Mouse (Mus musculus) urinary bladder, postnatal 36 days (tissue): ENCODE measurements around the gene Fam213a.

Experiments
- DNase-seq, 2 experiments: peaks; one replicate each; pipeline ENCODE4 v3.0.0; 2022; ENCODE audit warnings: low spot score in 2 of 2, mixed read lengths in 1 of 2

Fam213a gene

DNA sequence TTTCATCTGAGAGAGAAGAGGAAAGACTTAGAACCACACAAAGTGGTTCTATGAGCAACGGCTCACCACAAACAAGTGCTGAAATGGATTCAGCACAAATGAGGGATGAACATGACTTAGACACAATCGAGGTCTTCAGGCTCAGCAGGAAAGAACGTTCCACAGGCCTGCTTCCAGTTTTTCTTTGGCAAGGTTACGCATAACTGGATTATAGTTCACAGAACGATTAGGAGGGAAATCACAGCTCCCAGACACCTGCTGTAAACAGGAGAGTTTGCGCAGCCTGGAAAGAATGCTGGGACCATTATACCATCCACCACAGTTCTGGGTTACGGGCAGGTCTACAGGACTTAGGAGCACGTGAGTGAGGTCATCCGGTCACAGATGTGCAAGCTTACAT, 7.9 kb downstream of the Fam213a start:
- no peak for DNase-seq

DNA sequence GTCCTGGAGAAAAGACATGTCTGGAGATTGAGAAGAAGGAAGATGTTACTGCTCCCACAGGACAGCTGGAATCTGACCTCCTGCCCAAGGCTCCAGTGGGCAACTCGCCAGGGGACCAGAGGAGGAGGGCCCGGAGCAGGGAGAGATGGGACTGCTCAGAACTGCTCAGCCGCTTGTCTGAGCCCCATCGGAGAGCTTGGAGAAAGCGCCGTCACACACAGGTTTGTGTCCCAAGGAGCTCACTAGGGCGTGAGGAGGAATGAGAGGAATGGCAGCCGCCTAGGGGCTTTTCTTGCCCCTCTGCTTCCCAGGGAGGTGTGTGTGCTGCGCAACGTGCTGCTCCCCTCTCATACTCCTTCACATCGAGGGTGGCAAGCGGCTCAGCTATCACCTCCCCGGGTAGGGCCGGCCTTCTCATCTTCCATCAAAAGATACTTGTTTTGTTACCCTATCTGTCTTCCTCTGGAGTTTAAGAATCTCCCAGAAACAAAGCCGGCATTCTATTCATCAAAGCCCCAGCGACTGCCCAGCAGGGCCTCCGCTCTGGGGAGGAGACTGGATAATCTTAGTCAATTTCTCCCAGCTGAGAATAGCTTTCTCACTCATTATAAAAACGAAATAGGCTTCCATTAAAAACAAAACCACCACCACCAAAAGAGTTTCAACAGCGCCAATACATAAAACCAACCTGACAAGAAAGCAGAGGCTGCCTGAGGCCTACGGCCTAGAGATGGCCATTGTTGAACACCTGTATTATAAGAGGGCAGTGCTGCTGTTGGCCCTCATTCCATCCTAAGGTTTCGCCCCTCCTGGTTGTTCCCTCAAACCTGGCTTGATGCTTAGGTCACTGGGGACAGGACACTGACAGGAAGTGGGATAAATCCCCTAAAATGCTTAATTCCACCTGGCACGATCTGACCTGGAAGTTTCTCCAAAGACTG, 9.1 kb downstream of the Fam213a start:
- peak in 1 of 2 experiments; percentile 72 for DNase-seq

DNA sequence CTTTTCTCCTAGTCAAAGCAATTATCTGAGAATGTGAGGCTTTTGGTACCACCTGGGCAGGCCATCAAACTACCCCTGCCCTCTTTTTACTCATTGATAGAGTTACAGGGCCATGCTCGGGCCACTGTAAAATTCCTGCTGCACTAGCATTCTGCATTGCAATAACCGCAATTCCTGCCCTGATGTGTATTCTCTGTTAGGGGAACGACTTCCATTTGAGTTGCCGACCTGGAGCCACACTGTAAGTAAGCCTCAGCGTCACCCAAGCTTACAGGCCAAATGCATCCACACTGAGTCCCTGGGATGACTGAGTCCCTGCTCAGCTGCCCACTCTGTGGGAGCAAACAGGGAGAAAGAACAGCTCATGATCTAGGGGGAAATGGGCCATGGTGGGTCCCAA, 12.0 kb downstream of the Fam213a start:
- DNase-seq: no peak

DNA sequence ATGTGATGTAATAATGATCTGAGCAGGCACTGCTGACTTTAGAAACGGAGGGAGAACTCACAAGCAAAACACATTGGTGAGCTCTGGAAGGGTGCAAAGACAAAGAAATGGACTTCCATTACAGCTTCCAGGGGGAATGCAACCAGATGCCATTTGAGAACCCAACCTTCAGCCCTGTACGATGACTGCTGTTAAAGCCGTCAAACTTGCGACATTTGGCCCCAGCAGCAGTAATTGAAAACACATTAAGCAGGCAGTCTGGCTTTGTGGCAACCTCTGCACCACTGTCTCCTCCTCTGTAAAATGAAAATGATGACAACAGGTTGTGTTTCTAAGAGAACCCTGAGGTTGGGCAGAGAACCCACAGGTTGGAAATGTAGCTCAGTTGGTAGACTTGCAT, 12.8 kb downstream of the Fam213a start:
- DNase-seq: no peak

DNA sequence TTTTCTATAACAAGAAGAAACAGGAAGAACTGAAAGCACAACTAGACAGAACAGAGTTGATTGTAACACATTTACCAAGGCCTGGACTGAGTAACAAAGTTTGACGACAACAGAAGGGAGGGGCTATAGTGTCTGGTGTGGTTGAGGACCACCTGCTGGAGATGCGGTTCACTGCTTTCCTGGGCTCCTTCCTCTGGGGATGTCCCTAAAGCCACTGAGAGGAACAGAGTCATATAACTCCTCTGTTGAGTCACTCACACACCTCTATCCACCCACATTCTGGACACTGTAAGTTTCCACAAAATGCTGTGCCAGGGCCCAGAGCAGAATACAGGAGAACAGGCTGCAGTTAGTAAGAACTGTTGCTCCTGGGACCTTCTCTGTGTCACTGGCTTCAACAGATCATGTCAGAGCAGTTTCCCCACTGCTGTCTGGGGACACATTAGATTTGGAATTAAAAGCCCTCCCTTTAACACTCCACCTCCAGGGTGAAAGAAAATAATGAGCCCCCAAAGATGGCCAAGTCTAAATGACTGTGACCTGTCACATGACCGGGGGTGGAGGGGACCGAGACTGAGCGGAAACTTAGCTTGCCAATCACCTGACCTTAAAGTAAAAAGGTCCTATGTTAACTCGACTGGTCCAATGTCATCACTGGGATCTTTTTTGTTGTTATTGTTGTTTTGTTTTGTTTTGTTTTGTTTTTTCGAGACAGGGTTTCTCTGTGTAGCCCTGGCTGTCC, 13.5 kb downstream of the Fam213a start:
- no peak for DNase-seq

DNA sequence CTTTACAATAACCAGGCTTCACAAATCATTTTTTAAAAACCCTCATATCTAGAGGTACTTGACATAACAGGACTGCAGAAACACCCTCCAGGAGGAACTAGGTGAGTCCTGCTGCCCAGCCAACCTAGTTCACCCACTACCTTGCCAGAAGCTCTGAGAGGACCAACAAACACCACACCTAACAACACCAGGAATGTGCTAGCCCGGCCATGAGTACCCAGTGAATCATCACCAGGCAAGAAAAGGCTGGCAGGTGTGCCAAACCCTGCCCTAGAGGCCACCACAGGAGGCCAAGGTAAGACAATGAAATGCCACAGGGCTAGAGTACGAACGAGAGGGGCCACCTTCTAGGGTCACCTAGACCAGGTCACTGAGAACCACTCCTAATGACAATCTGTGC, 17.4 kb downstream of the Fam213a start:
- peak; percentile 42 to 48 for DNase-seq

DNA sequence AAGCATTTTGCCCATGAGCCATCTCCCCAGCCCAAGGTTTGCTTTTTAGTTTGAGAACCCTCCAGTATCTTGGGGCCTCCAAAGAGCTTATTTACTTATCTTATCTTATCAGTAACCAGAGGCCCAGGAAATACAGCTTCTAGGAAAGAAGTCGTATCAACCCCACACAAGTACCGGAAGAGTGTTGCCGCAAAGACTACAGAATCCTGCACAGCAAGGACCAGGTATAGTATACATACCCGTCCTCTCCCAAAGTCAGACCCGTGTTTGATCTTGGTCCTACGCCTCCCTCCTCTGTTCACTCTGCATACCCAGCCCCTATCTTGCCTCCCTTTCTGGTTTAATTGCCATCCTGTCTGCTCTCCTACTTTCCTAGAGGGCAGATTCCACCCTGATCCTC, 21.1 kb downstream of the Fam213a start:
- no peak for DNase-seq

DNA sequence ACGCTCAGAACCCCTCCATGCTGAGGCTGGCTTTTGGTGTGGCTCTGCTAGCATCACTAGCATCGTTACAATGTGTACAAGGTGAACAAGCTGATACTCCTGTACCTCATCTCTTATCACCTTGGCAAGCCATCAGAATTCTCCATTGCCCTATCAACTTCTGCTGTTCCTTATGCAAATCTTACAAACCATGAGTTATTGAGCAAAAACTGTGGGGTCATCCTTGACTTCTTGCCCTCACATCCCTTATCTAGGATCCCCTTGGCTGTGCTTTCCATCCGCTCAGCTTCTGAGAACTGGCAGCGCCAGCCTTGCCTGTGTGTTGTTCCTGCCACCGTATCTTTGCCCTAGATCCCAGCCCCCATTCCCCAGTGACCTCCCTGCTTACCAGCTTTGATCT, 24.8 kb downstream of the Fam213a start:
- no peak for DNase-seq

DNA sequence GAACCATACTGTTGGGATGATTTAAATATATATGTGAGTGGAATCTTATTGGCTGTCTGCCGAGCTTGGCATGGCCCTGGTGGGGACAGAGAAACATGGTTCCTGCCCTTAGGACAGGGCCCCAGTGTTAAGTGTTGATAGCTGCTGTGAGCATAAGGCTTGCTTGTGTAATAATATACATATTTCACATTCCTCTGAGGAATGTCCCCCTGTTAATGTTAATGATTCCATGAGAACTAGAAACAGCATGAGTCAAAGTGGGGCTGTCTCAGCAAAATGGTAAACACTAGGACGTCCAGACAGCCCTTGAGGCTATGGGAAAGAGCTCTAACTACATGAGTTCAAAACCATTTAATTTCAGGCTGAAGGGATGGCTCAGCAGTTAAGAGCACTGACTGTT, 26.4 kb downstream of the Fam213a start:
- no peak for DNase-seq

DNA sequence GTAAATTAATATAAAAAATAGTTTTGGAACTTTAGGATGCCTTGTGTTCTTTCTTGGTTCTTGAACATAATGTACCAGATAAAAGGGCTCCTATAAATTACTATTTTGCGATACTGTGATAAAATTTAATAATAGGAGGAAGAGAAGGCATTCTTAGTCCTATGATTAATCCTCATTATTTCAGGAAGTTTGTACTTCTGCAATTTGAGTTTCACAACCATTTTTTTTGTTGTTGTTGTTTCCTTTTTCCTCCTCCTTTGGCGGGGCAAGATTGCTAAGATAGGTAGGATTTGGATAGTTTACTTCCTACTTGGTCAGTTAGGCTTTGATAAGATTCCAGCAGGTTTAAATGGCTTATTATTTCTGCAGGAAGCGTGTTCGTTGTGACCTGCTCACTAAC, 28.0 kb downstream of the Fam213a start:
- no peak for DNase-seq

DNA sequence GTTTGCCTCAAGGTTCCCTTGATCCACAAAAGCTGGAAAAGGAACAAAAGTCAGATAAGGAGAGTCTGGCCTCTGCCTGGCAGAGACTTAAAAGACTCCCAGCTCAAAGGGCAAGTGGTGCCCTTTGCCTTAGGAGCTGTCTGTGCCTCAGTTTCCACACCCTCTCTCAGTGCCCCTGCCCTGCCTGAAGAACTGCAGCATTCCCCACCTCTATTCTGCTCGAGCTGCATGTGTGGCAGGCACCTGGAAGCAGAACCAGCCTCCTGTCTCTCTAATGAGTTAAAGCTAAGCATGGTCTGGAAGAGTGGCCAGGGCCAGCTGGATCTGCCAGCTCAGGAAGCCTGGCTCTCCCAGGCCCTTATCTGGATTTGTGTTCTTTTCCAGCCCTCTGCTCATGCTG, 33.9 kb downstream of the Fam213a start:
- DNase-seq: no peak

DNA sequence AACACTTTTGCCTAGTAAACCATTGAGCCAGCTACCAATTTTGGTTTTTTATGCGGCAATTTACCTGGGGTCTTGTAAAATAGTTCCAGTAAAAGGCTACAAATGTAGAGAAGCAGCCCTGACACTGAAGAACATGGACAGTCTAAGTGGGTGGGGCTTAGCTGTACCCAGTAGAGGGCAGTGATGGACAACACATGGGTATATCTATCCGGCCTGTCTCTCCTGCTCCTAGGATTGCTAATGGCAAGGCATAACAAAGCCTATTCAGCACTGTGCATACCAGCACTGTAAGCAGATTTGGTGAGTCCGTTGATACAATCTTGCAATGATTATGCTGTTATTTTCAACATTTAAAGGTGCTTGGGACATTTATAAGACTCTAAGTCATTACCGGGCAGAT, 34.6 kb downstream of the Fam213a start:
- DNase-seq: peak; percentile 53 to 54

DNA sequence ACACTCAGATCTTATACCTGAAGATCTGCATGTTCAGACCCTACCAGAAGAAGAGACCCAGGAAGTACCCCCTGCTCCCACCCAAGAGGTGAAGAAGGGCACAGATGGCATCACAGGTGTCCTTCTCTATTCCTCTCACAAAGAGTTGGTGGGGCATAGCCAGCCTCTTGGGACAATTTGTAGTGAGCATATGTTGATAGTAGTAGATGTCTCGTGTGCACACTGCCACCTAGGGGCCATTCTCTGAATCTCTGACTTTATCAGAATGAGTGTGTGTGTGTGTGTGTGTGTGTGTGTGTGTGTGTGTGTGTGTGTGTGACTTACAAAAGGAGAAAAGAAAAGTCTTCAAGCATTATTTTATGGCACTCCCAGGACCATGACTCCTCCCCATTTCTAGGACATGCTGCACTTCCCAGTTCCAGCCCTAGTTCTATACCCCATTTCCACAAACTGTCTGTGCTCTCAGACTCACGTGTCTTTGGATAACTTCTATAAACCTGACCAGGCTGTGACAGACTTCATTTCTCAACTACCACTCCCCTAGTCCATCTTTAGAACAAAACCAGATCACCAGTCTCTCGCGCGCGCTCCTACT, 38.4 kb downstream of the Fam213a start:
- peak in 1 of 2 experiments; percentile 64 for DNase-seq

DNA sequence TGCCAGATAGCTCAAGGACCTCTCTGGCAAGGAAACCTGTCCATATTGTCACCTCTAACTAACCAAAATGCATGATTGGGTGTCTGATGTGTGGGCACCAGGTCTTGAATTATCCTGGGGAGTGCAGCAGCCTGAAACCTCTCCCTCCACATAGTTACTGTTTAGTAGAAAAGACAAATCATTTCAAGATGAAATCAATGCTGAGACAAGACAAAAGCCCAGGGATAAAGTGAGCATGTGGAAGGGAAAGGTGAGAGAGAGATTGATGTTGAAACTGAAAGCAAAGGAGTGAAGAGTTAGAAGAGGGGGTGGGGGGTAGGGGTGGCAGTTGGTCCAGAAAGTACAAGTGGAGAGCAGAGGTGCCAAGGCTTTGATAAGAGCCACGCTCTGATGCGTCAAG, 45.5 kb downstream of the Fam213a start:
- no peak for DNase-seq

DNA sequence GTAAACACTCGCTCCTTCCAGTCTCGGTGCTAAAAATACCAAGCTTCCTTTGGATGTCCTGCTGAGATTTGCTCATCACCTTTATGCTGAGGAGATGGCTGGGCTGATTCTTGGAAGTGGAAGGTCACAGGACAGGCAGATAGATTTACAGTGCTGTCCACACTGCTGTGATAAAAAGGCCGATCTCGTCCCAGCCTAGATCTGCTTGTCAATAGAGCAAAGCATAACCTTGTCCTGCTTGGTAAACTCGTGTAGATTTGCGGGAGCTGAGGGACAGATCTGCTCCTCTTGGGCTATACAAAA, 46.0 kb downstream of the Fam213a start:
- DNase-seq: no peak

DNA sequence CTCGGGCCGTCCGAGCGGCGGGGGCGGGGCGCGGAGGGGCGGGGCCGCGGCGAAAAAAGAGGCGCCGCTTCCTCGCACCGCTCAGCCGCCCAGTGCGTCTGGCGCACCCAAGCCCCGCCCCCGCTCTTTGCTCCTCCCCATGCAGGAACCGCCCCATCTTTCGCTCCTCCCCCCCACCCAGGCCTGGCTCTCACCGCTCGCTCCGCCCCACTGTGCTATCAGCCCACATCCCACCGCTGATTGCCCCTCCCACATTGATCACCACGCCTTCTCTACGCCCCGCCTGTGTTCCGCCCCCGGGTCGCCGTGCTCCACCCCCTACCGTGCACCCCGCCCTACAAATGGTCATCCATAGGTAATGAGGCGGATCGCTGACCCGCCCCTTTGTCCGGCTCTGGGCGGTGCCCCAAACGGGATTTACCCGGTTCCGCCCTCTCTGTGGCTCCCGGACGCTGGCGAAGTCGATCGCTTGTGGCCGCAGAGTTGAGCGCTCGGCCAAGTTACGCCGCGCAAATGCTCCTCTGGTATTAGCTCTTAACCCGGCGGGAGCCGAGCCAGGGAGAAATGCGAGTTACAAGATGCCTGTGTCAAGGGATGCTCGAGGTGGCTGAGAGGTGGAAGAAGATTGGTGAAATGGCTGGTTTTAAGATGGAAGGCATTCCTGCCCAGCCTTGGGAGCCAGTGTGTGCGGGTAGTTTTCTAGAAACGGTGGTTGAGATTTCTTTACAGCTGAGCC, 46.6 kb downstream of the Fam213a start:
- peak; percentile 97 to 99 for DNase-seq

DNA sequence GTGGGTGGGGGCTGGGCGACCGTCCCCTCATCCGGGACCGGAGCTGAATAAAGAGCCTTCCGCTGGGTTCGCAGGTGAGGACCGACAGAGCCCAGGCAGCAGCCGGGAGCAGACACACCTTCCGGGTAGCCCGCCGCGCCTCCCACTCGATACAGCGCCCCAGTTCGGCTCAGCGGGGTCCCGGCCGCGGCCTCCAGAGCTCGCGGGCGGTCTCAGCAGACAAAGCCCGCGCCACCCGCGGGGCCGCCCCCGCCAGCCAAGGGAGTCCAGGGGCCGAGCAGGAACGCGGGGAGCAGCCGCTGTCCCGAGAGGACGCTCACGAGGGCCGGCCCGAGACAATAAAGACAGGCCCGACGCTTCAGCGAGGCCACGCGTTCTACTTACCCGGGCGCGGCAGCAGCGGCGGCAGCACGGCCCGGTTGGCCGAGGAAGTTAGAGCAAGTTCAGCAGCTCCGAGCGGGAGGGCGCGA, 47.2 kb downstream of the Fam213a start, which contains the start of gene Tspan14:
Gene Tspan14, minus strand, starts transcription at position 416 of the 470 bp plus-strand sequence.
- DNase-seq: no peak

DNA sequence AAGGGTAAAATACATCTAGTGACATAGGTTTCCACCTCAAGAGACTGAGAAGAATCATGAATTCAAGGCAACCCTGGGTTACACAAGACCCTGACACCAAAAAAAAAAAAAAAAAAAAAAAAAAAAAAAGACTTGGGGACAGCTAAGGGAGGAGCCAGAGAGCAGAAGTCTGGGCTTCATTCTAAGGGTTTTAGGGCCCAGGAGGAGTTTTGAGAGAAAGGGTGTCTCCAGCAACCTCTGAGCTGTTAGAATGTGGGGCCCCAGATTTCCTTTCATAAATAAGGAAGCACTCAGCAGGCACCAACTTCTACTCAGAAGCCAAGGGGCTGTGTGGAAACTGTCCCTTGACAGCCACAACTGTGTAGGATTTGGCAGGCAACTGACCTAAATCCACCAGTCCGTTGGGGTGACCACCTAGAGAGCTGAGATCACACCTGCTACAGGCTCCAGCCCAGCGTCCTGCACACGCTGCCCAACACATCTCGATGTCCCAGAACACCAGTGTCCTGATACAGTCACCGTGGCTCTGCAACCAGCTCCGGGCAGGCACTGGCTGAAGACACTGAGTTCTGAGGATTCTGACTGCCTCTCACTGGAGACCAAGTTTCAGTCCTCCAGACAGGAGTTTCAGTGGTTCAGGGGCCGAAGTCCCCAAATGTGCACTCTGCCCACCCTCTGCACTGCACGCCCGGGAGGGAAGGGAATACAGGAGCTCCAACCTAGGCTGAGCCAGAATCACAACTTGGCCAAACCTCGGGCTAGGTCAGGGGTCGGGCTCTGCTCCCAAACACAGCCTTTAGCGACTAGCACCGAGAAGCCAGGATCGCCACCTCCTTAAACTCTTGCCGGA, 47.9 kb downstream of the Fam213a start:
- DNase-seq: peak in 1 of 2 experiments; percentile 64

DNA sequence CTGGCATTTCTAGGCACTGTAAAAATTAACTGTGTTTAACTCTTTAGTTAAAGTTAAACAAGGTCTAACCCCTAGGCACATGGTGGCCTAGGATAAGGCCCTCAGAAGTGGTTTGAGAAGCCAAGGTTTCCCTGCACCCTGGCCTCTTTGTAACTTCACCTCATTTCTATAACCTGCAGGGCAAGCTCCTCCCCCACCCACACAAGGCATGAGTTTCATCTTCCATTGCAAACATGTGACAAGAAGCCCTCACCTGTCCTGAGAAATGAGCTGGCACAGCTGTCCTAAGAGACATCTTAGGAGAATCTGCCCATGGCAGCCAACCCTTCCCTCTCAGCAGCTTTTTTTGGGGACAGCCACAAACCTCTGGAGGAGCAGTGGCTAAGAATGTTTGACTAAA, 48.7 kb downstream of the Fam213a start:
- DNase-seq: no peak

DNA sequence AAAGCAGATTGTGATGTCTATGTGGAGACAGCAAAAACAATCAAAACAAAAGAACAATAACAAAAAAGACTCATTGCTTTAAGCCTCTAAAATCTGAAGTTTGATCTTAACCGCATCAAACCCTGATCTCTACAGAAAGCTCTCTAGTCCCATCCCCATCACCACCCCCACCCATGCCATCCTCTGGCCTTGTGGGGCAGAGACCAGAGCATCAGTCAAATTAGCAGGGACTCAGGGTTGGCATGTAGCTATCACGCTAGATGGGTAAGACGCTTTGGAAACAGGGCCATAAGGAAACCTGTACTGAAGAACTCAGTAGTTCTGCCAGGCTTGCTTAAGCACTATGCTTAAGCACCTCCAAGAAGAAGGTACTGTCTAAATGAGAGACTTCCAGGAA, 49.4 kb downstream of the Fam213a start:
- no peak for DNase-seq
